Mouse (Mus musculus) left cerebral cortex, adult 8-10 months (tissue): ENCODE results near the gene Gm10770. TPM values are rescaled to one million over a fixed set of nuclear protein-coding genes. Genes with fewer than 3 reads are reported as not detected.
"Not testable (repeated sequence)": the region's sequence is repeated elsewhere in the genome, so short reads cannot be mapped to it uniquely, and the experiment has no call there.

Experiments used
- DNase-seq, 2 experiments: peaks; one replicate each; pipeline ENCODE4 v3.0.0; 2022; ENCODE audit warnings: low spot score in 2 of 2
- total RNA-seq, 4 experiments: library from RNA; stranded (reverse); gene quantifications; 2 replicates each; pipeline ENCODE4 v1.2.4; 2022

Gm10770 gene
- total RNA-seq, result not detected

GRCm38 (mm10) chr2:150179579-150179978 lies at the start of gene Gm10770:
Gene Gm10770, minus strand, starts transcription at chr2:150179679.
- DNase-seq, result not testable (repeated sequence)

GRCm38 (mm10) chr2:150223263-150223662 lies 43.8 kb upstream of the Gm10770 start:
- DNase-seq, result not testable (repeated sequence)

DNA sequence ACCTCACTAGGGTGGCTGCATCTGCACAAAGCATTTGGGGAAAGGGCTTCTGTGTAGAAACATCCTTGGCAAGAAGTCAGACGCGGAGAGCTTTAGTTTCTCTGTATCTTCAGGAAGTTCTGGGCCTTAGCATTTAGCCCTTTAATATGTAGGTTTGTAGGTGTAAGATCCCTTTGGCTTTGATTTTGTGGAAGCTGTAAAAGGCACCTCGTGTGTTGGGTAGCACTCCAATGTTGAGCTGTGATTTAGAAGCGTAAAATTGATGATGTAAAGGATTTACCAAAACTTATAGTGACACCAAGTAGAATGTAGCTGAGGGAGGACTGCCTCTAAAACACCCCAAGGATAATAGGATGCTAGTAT lies 38.9 kb upstream of the Gm10770 start:
- DNase-seq, result not testable (repeated sequence)

DNA sequence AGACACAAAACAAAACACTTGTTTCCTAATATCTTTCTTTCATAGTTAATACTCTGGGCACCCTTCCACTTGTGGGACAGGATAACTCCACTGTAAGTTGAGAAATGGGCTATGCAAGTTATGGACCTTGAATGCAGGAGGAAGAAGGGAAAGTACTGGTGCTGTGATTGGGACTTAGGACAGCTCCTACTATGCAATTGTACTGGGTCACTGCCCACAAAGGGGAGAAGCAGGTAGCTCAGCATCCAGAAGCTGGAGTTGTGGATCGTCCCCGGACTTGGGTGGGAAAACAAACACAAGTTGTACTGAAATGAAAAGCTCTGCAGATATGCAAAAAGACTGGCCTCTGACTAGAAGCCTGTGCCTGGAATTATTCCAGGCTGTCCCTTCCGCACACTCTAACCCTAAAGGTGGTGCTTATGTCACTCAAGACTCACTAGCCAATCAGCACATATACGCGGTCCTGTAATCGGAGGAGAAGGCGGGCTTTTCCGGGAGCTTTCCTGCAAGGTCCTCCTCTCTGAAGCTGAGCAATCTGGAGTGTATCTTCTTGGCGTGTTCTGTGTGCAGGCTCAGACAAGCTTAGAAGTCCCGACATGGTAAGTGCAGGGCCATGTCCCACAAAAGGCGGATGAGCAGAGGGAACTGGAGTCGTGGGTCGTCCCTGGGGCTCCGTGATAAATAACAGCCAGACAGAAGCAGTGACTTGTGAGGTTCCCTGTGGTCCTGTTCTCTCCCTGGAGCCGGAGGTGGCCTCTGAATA lies 38.3 kb upstream of the Gm10770 start, which contains the start of gene Zfp937:
Zfp937 (plus strand) TSS at position 474 of the 763 bp plus-strand sequence.
- peak; percentile 54 to 89 for DNase-seq

DNA sequence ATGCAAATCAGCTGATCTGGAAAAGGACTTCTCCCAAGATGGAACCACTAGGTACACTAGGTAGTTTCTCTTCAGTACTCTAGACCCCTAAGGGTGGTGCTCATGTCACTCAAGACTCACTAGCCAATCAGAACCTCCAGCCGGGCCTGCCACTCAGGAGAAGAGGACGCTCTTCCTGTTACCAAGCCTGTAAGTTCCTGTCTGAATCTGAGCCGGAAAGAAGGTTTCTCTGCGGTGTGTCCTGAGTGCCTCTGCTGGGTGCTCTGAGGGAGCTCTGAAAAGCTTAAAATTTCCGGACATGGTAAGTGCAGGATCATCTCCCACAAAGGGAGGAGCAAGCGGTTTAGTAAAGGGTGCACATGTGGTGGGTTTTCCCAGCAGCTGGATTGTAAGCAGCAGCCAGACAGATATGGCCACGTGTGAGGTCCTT lies 2.1 kb upstream of the Gm10770 start, which contains the start of gene Gm14139:
Gm14139 (plus strand) TSS at position 186 of the 430 bp plus-strand sequence.
- DNase-seq, result not testable (repeated sequence)

DNA sequence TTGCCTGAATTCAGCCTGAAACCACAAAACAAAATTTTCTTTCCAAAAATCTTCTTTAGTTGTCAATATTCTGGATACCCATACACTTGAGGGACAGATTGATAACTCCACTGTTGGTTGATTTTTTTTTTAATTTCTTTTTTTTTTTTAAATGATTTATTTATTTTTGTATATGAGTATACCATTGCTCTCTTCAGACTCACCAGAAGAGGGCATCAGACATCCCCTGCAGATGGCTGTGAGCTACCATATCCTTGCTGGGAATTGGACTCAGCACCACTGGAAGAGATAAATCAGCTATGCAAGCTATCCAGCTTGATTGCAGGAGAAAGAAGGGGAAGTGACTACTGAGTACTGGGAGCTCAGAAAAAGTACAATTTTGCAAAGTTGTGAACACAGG lies 1.6 kb upstream of the Gm10770 start:
- DNase-seq, result not testable (repeated sequence)

- no peak for DNase-seq
Measured at GRCm38 (mm10) chr2:150173833-150174232, 5.6 kb downstream of the Gm10770 start.

GRCm38 (mm10) chr2:150166703-150167102 lies 12.8 kb downstream of the Gm10770 start:
- no peak for DNase-seq

- DNase-seq, result peak; percentile 68 to 93
Measured at GRCm38 (mm10) chr2:150136435-150136897, 43.0 kb downstream of the Gm10770 start, which contains the start of gene Zfp120. Gene Zfp120, minus strand, starts transcription at chr2:150136708.

GRCm38 (mm10) chr2:150132773-150133172 lies 46.7 kb downstream of the Gm10770 start:
- no peak for DNase-seq

DNA sequence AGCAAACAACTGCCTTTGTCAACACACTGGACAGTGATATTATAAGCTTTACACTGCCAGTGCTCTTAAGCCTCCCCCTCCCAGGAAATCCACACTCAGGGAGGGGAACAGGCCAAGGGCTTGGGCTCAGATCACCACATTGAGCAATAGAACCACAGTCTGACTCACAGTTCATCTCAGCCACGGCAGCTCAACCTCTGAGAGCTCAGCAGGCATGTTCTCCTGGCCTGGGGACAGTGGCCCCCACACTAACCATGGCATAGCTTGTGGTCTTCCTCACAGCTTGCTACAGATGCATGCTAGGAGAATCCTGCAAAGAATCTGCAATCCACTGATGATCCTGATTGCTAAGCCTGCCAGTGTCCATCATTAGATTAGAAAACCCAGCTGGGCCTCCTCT lies 47.5 kb downstream of the Gm10770 start:
- not testable (repeated sequence) for DNase-seq

Other genes with a start within 250 kb of the Gm10770 start
- 10 to 100 TPM; 10.2 to 12.0 (median 11.0) TPM for gene Zfp120, start 43.0 kb downstream of the Gm10770 start, total RNA-seq
- under 1 TPM in 1 of 4 experiments, not detected in 3; 0.23 TPM for gene Gm14139, start 2.1 kb upstream of the Gm10770 start, total RNA-seq
- 10 to 100 TPM in 2 of 4 experiments, 1 to 10 TPM in 2; 9.8 to 12.7 (median 10.9) TPM for gene Zfp937, start 38.4 kb upstream of the Gm10770 start, total RNA-seq
- gene Gm21994, start 75.9 kb upstream of the Gm10770 start, total RNA-seq, result 1 to 10 TPM; 6.3 to 8.1 (median 7.0) TPM
- gene Gm14124, start 77.8 kb upstream of the Gm10770 start, total RNA-seq, result under 1 TPM; 0.15 to 0.33 (median 0.23) TPM
- 1 to 10 TPM in 3 of 4 experiments, not detected in 1; 2.0 to 6.2 (median 3.9) TPM for gene Gm10130, start 144.0 kb upstream of the Gm10770 start, total RNA-seq
- gene 3300002I08Rik, start 183.1 kb upstream of the Gm10770 start, total RNA-seq, result 10 to 100 TPM in 2 of 4 experiments, 1 to 10 TPM in 2; 9.2 to 10.9 (median 9.7) TPM